Mouse (Mus musculus): ENCODE results near the gene Ogfr. TPM values are rescaled to one million over a fixed set of nuclear protein-coding genes. Genes with fewer than 3 reads are reported as not detected.
A peak's percentile ranks its signal among the peaks of the same experiment; 100 is the strongest.

The Ogfr gene
- 28.2 and 31.9 TPM in 2 replicates for polyA plus RNA-seq (2012; rRNA removed)

DNA sequence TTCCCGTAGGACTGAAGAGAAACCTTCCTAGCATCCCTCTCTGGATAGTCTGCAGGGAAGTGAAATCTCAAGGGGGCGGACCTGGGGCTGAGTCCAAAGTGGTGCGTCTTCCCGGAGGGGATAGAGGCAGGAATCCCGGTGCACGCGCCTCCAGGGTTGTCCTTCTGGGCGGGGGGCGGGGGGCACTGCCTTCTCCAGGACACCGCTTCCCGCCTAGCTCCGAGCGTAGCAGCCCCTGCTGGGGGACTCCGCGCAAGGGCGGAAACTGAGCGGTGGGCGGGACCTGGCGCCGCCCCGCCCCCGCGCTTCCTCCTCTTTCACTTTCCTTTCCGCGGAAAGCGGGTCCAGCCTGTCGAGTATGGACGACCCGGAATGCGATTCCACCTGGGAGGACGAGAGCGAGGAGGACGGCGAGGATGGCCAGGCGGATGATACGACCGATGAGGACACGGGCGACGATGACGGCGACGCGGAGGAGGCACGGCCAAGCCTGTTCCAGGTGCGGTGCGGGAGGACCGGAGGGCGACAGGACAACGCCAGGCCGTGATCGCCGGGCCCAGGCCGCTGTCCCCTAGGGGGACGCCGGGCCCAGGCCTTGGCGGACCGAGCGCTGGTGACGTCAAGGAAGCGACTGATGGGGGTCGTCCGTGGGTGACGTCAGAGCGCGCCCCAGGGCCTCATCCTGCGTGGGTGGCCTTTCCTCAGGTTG lies at the start of gene Ogfr:
Ogfr (plus strand) TSS at position 123 of the 709 bp plus-strand sequence.
- DNase-seq (ENCODE audit: low spot score) = peak; percentile 70

DNA sequence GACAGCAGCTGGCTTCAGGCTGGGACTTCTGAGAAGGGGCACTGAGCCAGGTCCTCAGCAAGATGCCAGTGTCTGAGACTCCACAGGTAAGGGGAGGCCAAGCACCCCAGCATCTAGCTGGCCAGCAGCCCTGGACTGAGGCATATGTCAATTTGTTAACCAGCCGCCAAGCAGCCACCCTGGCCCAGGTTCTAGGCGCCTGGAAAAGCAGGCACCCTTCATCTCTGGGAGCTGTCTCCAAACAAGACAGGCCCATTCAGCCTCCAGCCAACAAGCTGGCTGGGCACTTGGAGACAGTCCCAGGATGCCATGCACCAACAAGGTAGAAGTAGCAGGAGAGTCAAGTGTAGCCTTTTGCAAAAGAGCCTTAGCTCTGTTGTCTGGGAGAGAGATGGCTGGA lies 45.4 kb upstream of the Ogfr start:
- DNase-seq (ENCODE audit: low spot score) = no peak

GRCm38 (mm10) chr2:180545046-180545445 lies 44.0 kb upstream of the Ogfr start:
- no peak for DNase-seq (ENCODE audit: low spot score)

DNA sequence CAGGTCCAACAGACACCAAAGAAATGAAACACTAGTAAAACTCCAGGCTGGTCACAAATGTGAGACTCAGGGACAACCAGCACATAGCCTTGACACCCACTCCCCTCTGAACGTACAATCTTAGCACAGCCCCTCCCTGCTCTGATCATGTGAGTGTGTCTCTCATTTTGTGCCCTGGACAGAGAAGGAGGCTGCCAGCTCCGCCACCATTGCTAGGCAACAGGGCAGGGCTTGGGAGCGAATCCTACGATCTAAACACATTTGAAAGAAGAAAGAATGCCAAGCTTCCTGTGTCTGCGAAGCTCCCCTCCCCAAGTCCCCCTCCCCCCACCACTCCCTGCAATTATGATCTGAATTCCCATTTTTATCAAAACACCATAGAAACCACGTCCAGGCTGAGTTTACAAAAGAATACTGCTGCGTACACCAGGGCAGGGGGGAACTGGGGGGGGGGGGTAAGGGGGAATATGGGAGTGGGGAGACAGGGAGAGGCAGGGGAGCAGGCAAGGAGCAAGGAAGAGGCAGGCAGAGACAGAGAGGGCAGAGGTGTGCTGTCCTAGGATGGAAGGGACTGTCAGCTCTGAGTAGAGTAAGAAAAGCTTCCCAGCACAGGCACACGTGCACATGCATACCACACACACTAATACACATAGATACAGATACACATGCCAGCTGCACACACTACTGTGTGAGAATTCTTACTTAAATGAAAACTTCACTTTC lies 41.5 kb upstream of the Ogfr start:
- no peak for DNase-seq (ENCODE audit: low spot score)

DNA sequence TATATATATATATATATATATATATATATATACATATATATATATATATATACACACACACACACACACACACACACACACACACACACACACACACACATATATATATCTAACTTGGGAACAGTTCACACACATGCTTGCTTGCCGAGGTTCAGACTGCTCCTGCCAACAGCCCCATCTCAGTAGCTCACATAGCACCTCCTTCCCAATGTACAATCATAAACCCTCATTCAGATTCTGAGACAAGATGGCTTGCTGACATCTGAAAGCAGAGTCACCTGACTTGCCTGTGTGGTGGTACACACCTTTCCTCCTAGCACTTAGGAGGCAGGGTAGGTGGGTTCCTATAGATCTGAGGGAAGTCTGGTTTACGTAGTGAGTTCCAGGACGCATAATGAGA lies 36.7 kb upstream of the Ogfr start:
- no peak for DNase-seq (ENCODE audit: low spot score)

GRCm38 (mm10) chr2:180555219-180555618 lies 33.8 kb upstream of the Ogfr start:
- DNase-seq (ENCODE audit: low spot score) = no peak

DNA sequence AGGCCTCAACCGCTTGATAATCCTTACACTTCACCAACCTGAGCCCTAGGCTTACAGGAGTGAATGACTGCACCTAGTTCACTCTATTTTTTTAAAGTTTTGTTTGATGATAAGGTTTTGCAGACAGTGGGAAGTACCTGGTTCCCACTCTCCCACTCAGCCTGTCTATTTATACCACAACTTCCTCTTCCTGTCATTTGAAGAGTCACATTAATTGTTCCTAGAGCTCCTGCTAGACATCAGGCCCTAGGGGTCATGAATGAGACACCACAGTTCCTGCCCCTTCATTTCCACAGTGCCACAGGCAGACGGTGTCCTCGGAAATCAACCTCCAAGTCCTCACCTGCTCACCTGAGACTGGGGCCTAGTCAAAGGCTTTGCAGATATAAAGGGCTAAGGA lies 32.6 kb upstream of the Ogfr start:
- no peak for DNase-seq (ENCODE audit: low spot score)

DNA sequence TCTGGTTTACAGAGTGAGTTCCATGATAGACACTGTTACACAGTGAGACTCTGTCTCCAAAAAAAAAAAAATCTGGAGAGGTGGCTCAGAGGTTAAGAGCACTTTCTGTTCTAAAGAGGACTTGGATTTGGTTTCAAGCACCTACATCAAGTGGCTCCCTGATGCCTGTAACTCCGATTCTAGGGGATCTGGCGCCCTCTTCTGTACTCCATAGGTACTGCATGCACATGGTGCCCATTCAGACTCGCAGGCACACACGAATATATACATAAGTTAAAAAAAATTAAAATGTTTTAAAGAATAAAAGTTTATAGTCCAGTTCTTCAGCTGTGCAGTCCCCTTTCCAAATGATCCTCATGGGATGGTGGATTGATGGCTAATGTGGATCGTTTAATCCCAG lies 28.8 kb upstream of the Ogfr start:
- no peak for DNase-seq (ENCODE audit: low spot score)

- DNase-seq (ENCODE audit: low spot score) = no peak
Observed at GRCm38 (mm10) chr2:180562146-180562545, 26.9 kb upstream of the Ogfr start.

- no peak for DNase-seq (ENCODE audit: low spot score)
Observed at GRCm38 (mm10) chr2:180563296-180563695, 25.7 kb upstream of the Ogfr start.

DNA sequence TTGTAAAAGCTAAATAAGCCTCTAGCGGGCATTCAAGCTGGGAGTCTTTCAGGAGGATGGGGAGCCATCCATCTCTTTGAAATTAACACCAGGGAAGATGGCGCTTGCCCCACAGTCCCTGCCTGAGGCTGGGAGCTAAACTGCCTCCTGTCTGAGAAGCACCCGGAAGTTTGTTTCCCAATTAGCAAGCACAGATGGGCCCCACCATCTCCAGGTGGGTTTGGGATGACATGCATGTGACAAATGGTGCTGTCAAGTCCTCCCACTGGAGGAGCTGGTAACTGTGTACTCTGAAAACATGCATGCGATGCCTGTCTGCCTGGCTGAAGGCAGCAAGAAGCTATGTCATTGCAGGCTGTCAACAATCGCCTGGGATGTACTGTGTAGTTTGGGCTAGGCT lies 25.2 kb upstream of the Ogfr start:
- no peak for DNase-seq (ENCODE audit: low spot score)

DNA sequence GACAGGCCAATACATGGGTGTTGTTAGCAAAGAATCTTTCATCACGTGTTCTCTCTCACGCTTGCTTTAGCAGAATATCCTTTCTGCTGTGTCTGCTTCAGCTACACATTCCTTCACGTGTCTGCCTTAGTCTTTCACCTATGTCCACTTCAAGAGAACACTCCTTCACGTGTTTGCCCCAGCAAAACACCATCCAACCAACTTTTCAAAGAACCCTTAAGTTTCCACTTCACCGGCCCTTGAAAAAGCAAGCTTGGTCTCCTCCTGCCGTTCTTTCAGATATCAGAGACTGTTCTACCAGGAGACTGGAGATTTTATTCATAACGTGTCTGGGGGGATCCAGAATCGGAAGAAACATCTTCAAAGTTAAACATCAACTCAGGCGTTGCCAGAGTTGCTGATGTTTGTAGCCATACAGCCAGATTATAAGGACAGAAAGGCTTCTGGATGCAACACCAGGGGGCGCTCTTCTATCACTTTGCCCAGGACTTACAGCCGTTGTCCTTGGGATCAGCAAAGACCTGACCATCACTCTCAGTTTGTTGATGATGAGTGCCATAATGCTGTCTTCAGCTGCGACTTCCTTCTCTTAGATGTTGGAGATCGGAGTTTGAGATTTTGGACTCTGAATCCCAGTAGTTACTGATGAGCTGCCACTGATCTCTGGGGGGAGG lies 22.7 kb upstream of the Ogfr start:
- no peak for DNase-seq (ENCODE audit: low spot score)

- no peak for DNase-seq (ENCODE audit: low spot score)
Observed at GRCm38 (mm10) chr2:180569028-180569643, 19.9 kb upstream of the Ogfr start.

DNA sequence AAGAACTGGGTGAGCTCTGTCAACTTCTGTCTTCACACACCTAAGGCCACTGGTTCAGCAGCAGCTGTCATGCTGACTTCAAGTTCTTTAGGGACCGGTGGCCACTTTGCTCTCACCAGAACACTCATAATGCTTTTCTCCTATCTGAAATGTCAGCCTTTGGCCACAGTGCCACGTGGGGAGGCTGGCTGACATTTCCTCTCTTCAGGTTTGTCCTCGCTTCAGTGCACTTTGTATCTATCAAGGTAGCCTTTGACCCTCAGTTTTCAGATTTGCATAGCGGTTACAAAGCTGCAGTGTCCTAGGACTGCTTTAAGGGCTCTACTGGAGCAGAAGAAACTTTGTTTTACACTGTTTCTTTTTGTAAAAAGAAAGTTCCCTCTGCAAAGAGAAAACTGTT lies 12.6 kb upstream of the Ogfr start:
- no peak for DNase-seq (ENCODE audit: low spot score)

GRCm38 (mm10) chr2:180578686-180579085 lies 10.4 kb upstream of the Ogfr start:
- no peak for DNase-seq (ENCODE audit: low spot score)

DNA sequence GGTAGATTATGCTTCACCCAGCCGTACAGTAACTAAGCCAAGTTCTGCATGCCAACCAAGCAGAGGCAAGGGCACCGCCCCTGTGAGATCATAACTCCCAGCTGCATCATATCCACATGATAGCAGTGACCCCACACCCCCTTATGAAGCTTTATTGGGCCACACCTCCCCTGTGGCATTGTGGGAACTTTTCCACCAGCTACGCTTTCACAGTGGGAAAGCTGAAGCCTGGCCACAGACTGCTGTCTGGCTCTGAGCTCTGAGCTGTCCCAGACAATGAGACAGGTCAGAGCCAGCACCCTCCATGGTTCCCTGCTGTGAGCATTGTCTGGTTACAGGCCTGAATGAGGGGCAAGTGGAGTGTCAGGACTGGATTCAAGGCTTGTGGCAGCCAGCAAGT lies 8.0 kb upstream of the Ogfr start, which contains the start of gene Mrgbp:
Mrgbp (plus strand) TSS at position 303 of the 400 bp plus-strand sequence.
- DNase-seq (ENCODE audit: low spot score) = no peak

- DNase-seq (ENCODE audit: low spot score) = peak; percentile 99
Observed at GRCm38 (mm10) chr2:180582481-180583153, 6.4 kb upstream of the Ogfr start.

DNA sequence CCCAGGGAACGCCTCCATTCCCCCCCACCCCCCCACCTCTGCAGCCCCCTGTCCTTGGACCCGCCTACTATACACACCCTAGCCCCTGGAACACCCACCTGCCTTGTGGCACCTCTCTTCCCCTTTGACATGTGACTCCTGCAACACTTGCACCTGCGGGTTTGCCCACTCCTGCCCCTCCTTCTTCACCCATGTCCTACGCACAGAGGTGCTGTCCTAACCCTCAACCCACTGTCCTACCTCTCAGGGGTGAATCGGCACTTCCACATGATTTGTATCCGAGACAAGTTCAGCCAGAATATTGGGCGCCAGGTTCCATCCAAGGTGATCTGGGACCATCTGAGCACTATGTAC lies 5.9 kb upstream of the Ogfr start:
- DNase-seq (ENCODE audit: low spot score) = no peak

DNA sequence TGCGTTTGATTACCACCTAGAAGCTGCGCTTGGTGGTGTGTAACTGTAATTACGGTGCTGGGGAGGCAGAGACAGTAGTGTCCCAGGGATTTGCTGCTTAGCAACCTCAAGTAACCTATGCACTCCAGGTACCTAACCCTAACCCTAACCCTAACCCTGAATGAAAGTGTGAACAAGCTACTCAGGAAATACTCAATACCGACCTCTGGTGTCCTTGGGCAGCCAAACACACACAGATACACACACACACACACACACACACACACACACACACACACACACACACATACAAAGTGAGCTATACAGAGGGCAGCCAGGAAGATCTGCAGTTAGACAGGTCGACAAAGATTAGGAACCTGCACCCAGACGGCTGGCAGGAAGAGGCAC lies 316 bp upstream of the Ogfr start:
- DNase-seq (ENCODE audit: low spot score) = no peak

GRCm38 (mm10) chr2:180597490-180597889 lies 8.4 kb downstream of the Ogfr start, which contains the start of gene Col9a3:
Gene Col9a3, plus strand, starts transcription at chr2:180597790.
- DNase-seq (ENCODE audit: low spot score) = no peak

DNA sequence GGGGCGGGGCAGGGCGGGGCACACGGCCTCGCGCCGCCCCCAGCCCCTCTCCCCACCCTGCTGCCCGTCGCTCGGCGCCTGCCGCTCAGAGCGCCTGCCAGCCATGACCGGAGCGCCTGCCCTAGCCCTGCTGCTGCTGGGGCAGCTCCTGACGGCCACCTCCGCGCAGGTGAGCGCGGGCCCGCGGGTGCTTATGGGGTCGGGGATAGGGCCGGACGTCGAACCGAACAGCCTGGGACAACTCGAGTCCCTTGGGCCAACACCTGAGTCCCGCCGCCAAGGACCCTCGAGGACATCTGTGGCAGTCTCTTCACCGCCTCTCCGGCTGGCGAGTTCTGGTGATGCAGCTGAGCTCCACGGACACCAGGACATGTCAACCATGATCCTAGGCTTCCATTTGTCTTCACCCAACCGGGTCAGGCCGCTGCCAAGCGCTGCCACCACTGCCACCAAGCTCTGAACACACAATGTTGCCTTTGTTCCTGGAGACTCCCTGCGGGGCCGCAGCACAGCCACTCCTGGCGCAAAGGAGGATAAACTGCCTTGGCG lies 9.2 kb downstream of the Ogfr start:
- DNase-seq (ENCODE audit: low spot score) = no peak

Measured in urinary bladder, adult 2 months (tissue).